Mouse (Mus musculus) left cerebral cortex, adult 2 months (tissue): ENCODE results near the gene Kcnj6. TPM values are rescaled to one million over a fixed set of nuclear protein-coding genes. Genes with fewer than 3 reads are reported as not detected.

Experiments
- DNase-seq, 2 experiments: peaks; one replicate each; pipeline ENCODE4 v3.0.0; 2021 to 2022; ENCODE audit warnings: low spot score in 2 of 2, mixed read lengths in 1 of 2; ENCODE audit errors: extremely low spot score in 1 of 2
- H3K27ac ChIP-seq: fragments of 200-600 bp; 2 replicates; pipeline ENCODE4 v1.8.1; 2022
- H3K4me3 ChIP-seq: fragments of 200-600 bp; 2 replicates; pipeline ENCODE4 v1.8.1; 2022
- CTCF ChIP-seq: fragments of 200-600 bp; IDR thresholded peaks from 2 replicates; pipeline ENCODE4 v1.8.1; 2022; ENCODE audit warnings: antibody characterized with exemption, mild to moderate bottlenecking, moderate library complexity
- intact Hi-C: fragments of 180-260 bp; cut with DNase I; formaldehyde crosslinking; loops from one replicate; pipeline ENCODE4 v1.15.1; 2025
- microRNA-seq, 2 experiments: library from miRNA; unstranded; fragments of <30 nt; microRNA quantifications; one replicate each; pipeline ENCODE4 v1.2.0; 2021
- total RNA-seq, 2 experiments: library from RNA; stranded (reverse); gene quantifications; 2 replicates each; pipeline ENCODE4 v1.2.3; 2021

Kcnj6 gene
- total RNA-seq, 2 experiments from 2014 or later, result 93.5 to 98.3 TPM

DNA sequence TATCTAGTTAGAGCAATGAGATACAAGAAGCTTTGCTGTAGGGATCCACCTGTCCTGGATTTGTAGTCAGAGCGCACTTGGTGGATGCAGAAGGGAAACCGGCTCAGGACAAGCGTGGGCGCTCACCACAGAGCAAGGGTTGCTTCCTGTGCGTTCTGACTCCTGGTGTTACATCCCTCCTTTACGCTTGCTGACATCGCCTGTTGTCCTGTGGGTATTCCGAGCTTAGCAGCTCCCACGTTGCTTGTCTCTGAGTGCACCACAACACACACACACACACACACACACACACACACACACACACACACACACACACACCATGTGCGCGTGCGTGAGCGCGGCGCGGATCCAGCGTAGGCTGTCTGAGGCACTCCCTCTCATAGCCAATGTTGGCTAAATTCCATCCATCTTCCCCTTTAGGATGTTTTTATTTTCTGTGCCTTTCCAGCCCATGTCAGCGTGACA is 272.7 kb downstream of the Kcnj6 start:
- intact Hi-C loops, result loop anchor here (1.0 to 5.0 kb wide), 2 partner anchors 198 to 273 kb away; partner anchors contain the start of genes Kcnj6 and Vps26c
- DNase-seq, result peak; percentile 38 to 40
- Histone ChIP-seq H3K27ac (peak overlapping the region; percentile 98), H3K4me3 (peak overlapping the region; percentile 55)
- TF ChIP-seq CTCF, result no peak

GRCm38 (mm10) chr16:94724061-94724596 is 273.4 kb downstream of the Kcnj6 start:
- intact Hi-C loops, result loop anchor here (1.0 to 5.0 kb wide), 2 partner anchors 198 to 273 kb away; partner anchors contain the start of genes Kcnj6 and Vps26c

GRCm38 (mm10) chr16:94722936-94723335 is 274.6 kb downstream of the Kcnj6 start:
- no peak for TF ChIP-seq CTCF
- Histone ChIP-seq H3K4me3 (no peak overlapping the region), H3K27ac (no peak overlapping the region)
- no peak for DNase-seq
- intact Hi-C loops, result loop anchor here (5.0 kb wide), 1 partner anchor 274 kb away; the partner anchor contains the start of gene Kcnj6

More at GRCm38 (mm10) chr16:94724061-94724596, 273.4 kb downstream of the Kcnj6 start:
- peak; percentile 82 to 85 for DNase-seq
- peak overlapping the region; percentile 55 for H3K4me3 ChIP-seq
- H3K27ac ChIP-seq, result peak overlapping the region; percentile 98
- no peak; the same call in 1 of the 2 replicates for TF ChIP-seq CTCF

GRCm38 (mm10) chr16:94721549-94722006 is 275.9 kb downstream of the Kcnj6 start:
- TF ChIP-seq CTCF, result no peak
- no peak for DNase-seq
- intact Hi-C loops, result loop anchor here (5.0 kb wide), 1 partner anchor 276 kb away; the partner anchor contains the start of gene Kcnj6
- Histone ChIP-seq H3K27ac (no peak overlapping the region), H3K4me3 (no peak overlapping the region)

DNA sequence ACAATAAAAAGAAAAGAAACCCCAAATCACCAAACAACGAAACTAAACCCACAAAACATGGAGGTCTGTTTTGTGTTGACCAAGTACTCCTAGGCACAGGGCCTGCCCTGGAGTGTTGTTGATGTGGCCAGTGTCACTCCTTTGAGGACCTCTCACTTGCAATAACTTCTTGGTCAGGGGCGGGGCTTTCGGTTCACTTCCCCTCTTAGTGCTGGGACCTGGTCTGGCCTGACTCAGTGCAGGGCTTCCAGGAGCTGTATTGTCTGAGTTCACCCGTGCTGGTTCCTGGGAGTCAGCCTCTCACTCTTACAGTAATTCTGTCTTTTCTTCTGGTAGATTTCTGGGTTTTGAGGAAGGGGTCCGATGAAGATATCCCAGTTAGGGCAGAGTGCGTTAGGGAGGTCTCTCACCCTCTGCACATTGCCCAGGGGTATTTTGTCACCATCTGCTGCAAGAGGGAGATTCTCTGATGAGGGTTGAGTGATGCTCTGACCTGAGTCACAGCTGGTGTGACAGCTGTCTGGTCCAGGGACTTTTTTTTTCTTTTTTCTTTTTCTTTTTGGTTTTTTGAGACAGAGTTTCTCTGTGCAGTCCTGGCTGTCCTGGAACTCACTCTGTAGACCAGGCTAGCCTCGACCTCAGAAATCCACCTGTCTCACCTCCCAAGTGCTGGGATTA is 276.9 kb downstream of the Kcnj6 start:
- H3K27ac ChIP-seq, result no peak overlapping the region
- TF ChIP-seq CTCF, result no peak
- DNase-seq, result no peak
- intact Hi-C loops, result loop anchor here (5.0 kb wide), 1 partner anchor 277 kb away; the partner anchor contains the start of gene Kcnj6
- H3K4me3 ChIP-seq, result no peak overlapping the region

DNA sequence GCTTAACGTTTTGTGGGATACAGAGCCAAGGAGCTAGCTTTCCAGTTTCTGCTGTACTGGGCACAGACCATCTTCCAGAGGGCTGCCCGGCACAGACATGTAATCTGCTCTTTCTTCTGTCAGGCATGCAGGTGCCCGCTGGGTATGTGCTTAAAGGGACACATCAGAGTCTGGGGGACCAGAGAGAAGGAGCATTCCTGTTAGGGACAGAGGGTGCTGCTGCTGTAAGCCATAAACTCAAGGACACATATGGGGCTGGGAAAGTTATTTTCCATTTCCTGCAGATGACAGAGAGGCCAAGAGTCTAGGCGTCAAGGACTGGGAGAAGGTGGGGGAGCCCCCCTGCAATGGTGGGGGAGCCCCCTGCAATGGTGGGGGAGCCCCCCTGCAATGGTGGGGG is 278.0 kb downstream of the Kcnj6 start:
- H3K4me3 ChIP-seq, result no peak overlapping the region
- intact Hi-C loops, result no loop called here
- no peak for DNase-seq
- no peak for TF ChIP-seq CTCF
- no peak overlapping the region for H3K27ac ChIP-seq

DNA sequence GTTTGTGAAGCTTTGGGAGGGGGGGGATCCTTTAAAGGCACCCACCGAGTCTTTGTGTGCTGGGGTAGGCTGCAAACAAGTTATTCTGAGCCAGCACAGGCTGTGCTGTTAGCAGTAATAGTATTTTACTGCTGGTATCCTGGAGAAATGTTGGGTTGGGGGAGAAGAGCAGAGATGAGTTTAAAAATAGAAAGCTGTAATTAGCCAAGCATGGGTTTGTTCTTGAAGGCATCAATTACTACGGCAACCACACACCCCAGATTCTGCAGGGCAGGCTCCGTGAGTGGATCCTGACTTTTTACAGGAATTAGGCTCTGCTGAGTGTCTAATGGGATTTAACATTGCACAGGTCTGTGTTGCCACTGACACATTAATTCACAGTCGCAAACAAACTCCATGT is 278.6 kb downstream of the Kcnj6 start:
- no peak for TF ChIP-seq CTCF
- intact Hi-C loops, result no loop called here
- Histone ChIP-seq H3K27ac (no peak overlapping the region), H3K4me3 (no peak overlapping the region)
- DNase-seq, result no peak

GRCm38 (mm10) chr16:94717051-94717450 is 280.4 kb downstream of the Kcnj6 start:
- Histone ChIP-seq H3K27ac (no peak overlapping the region), H3K4me3 (no peak overlapping the region)
- intact Hi-C loops, result no loop called here
- no peak for DNase-seq
- no peak for TF ChIP-seq CTCF

GRCm38 (mm10) chr16:94714483-94714882 is 283.0 kb downstream of the Kcnj6 start:
- no peak for TF ChIP-seq CTCF
- Histone ChIP-seq H3K4me3 (no peak overlapping the region), H3K27ac (no peak overlapping the region)
- DNase-seq, result no peak
- intact Hi-C loops, result no loop called here

- peak; percentile 84 to 92 for DNase-seq
- intact Hi-C loops, result no loop called here
- TF ChIP-seq CTCF, result peak; percentile 100
- H3K27ac ChIP-seq, result peak overlapping the region; percentile 85
- H3K4me3 ChIP-seq, result peak overlapping the region; percentile 49
Measured at GRCm38 (mm10) chr16:94713480-94714094, 283.9 kb downstream of the Kcnj6 start.

- H3K27ac ChIP-seq, result no peak overlapping the region
- TF ChIP-seq CTCF, result no peak
- H3K4me3 ChIP-seq, result no peak overlapping the region
- intact Hi-C loops, result no loop called here
- no peak for DNase-seq
Measured at GRCm38 (mm10) chr16:94701971-94702370, 295.5 kb downstream of the Kcnj6 start.

DNA sequence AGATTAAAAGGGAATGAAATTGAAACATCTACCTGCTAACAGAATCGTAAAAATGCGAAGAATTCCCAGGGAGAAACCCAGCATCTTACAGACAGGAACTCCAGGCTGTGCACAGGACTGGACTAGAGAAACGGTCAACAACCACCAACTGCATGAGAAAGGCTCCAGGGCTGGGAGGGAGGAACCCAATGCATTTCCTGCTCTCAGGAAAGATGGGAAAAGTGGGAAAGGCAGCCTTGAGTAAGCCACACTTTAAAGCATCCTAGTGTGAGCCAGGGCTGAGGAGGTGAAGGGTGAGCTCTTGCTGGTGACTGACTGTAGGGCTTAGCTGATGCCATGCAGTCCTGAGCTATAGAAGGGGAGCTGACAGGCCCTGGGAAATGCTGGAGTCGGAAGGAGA is 296.4 kb downstream of the Kcnj6 start:
- intact Hi-C loops, result no loop called here
- no peak for TF ChIP-seq CTCF
- Histone ChIP-seq H3K4me3 (no peak overlapping the region), H3K27ac (no peak overlapping the region)
- no peak for DNase-seq

Small RNA genes lying within 50 kb of the gene (microRNA-seq; reads per million reads assigned to microRNA genes)
- 0 reads per million in 2 experiments for gene Gm22745
